9 mouse cellular contexts compared by ENCODE assay signal in genomic region chr2:29971838-29972635, GRCm38 (mm10). TPM values are rescaled to one million over a fixed set of nuclear protein-coding genes. Genes with fewer than 3 reads are reported as not detected.
DNase-seq lines count a peak whose midpoint lies in the region; ATAC-seq and TF ChIP-seq lines count a peak whose summit lies in the region.
"Had no signal": no experiment of that assay in that cellular context is flagged by ENCODE, and none has a peak within 500 bp of the region (broad histone marks: within the 10 kb centered on the region; RNA-seq: fewer than 3 reads in every experiment).

No protein-coding gene starts in this region.

- DNase-seq in frontal cortex, postnatal 25 days (ENCODE audit: low spot score in 2 of 2) = no peak
- DNase-seq in adrenal gland, postnatal 25 days = peak; percentile 86
- peak; percentile 29 to 45 for DNase-seq in gastrocnemius, adult 8-10 months (ENCODE audit: low spot score in 2 of 2)
- peak; percentile 57 to 65 (median 62) for DNase-seq in liver, embryonic 14.5 days (ENCODE audit: low read depth in 3 of 3, low spot score in 3 of 3)
- no peak for DNase-seq in thymus, adult 2 months

- H3K9ac ChIP-seq in intestine, postnatal 0 days (ENCODE audit: low read depth, low read length) = no peak overlapping the region
- H3K9ac ChIP-seq in liver, embryonic 14.5 days (replicated peaks) = no peak overlapping the region
- H3K9ac ChIP-seq in stomach, embryonic 15.5 days = no peak overlapping the region
- H3K9ac ChIP-seq: neural tube, embryonic 12.5 days had no signal

- WGBS in intestine, postnatal 0 days = 57% methylated on average over 9 of the region's 9 CpGs
- 35% methylated on average over 9 of the region's 9 CpGs for WGBS in liver, embryonic 14.5 days (ENCODE audit: insufficient replicate concordance)
- 64% methylated on average over 9 of the region's 9 CpGs for WGBS in stomach, embryonic 15.5 days
- WGBS in thymus, adult 2 months = 91% methylated on average over 9 of the region's 9 CpGs

- H3K27me3 ChIP-seq in intestine, postnatal 0 days (replicated peaks; ENCODE audit: control insufficient read depth, insufficient read depth, low read length) = no peaks in the 10 kb centered on the region
- H3K27me3 ChIP-seq in liver, embryonic 14.5 days (ENCODE audit: control insufficient read depth, insufficient read depth, low read length) = peaks cover 15% of the 10 kb centered on the region
- no peaks in the 10 kb centered on the region for H3K27me3 ChIP-seq in stomach, embryonic 15.5 days (replicated peaks)
- H3K27me3 ChIP-seq in thymus, adult 2 months (ENCODE audit: control insufficient read depth, insufficient read depth, low read length) = no peaks in the 10 kb centered on the region
- H3K27me3 ChIP-seq: neural tube, embryonic 12.5 days had no signal

- TF ChIP-seq POLR2A in thymus, adult 2 months (IDR thresholded peaks at IDR 0.05; ENCODE audit: control insufficient read depth, extremely low read depth, insufficient read depth, low read length, poor library complexity) = no peak

- H3K9me3 ChIP-seq in intestine, postnatal 0 days (ENCODE audit: control insufficient read depth) = no peaks in the 10 kb centered on the region
- no peaks in the 10 kb centered on the region for H3K9me3 ChIP-seq in liver, embryonic 14.5 days (ENCODE audit: control insufficient read depth, low read length)
- no peaks in the 10 kb centered on the region for H3K9me3 ChIP-seq in stomach, embryonic 15.5 days
- H3K9me3 ChIP-seq: neural tube, embryonic 12.5 days had no signal

- peak overlapping the region; percentile 54 for H3K27ac ChIP-seq in intestine, postnatal 0 days (ENCODE audit: low read depth, low read length)
- no peak overlapping the region for H3K27ac ChIP-seq in liver, embryonic 14.5 days
- peak overlapping the region; percentile 59 for H3K27ac ChIP-seq in stomach, embryonic 15.5 days
- H3K27ac ChIP-seq in thymus, adult 2 months (ENCODE audit: control insufficient read depth, insufficient read depth, low read length) = no peak overlapping the region
- H3K27ac ChIP-seq: neural tube, embryonic 12.5 days had no signal

- peaks cover 10% of the 10 kb centered on the region for H3K4me1 ChIP-seq in intestine, postnatal 0 days (replicated peaks; ENCODE audit: control insufficient read depth, insufficient read depth, low read length)
- peaks cover 3 to 14% of the 10 kb centered on the region in 2 experiments; a peak in 3 of 4 replicates for H3K4me1 ChIP-seq in liver, embryonic 14.5 days (replicated peaks; ENCODE audit: control insufficient read depth in 2 of 2, insufficient read depth in 2 of 2, low read length in 1 of 2)
- H3K4me1 ChIP-seq in stomach, embryonic 15.5 days = peaks cover 17% of the 10 kb centered on the region
- no peaks in the 10 kb centered on the region; the same call in 1 of the 2 replicates for H3K4me1 ChIP-seq in thymus, adult 2 months (replicated peaks; ENCODE audit: control insufficient read depth, insufficient read depth, low read length)

- TF ChIP-seq CTCF in intestine, postnatal 0 days (IDR thresholded peaks at IDR 0.05; ENCODE audit: low read depth) = no peak
- TF ChIP-seq CTCF in liver, embryonic 14.5 days (IDR thresholded peaks at IDR 0.05; ENCODE audit: low read depth) = no peak
- no peak for TF ChIP-seq CTCF in thymus, adult 2 months (IDR thresholded peaks at IDR 0.05; ENCODE audit: borderline replicate concordance, control insufficient read depth, extremely low read depth, insufficient read depth, low read length, poor library complexity)

- TF ChIP-seq EP300 in liver, embryonic 14.5 days (IDR thresholded peaks at IDR 0.05; ENCODE audit: low read depth) = peak; percentile 75

- 0 out of 2 replicates have a peak overlapping the region, but pooled peaks have one; percentile 3 for H3K4me2 ChIP-seq in intestine, postnatal 0 days (replicated peaks; ENCODE audit: low read depth)
- H3K4me2 ChIP-seq in liver, embryonic 14.5 days (ENCODE audit: low read depth) = no peak overlapping the region
- H3K4me2 ChIP-seq in stomach, embryonic 15.5 days = no peak overlapping the region
- H3K4me2 ChIP-seq: neural tube, embryonic 12.5 days had no signal

- no peak overlapping the region for H3K4me3 ChIP-seq in intestine, postnatal 0 days (ENCODE audit: low read depth, low read length)
- no peak overlapping the region for H3K4me3 ChIP-seq in liver, embryonic 14.5 days (ENCODE audit: insufficient read depth in 1 of 2, low read depth in 2 of 2, low read length in 2 of 2)
- no peak overlapping the region for H3K4me3 ChIP-seq in stomach, embryonic 15.5 days (replicated peaks)
- no peak overlapping the region for H3K4me3 ChIP-seq in thymus, adult 2 months (ENCODE audit: control insufficient read depth, insufficient read depth, low read length)
- H3K4me3 ChIP-seq: neural tube, embryonic 12.5 days had no signal

- peak; percentile 22; the same call in 1 of the 2 replicates for ATAC-seq in frontal cortex, adult (ENCODE audit: low TSS enrichment)
- ATAC-seq in intestine, postnatal 0 days = 0 out of 2 replicates have a peak, but pooled peaks have one; percentile 43
- ATAC-seq in liver, embryonic 14.5 days (ENCODE audit: insufficient read depth) = peak; percentile 68
- no peak for ATAC-seq in stomach, embryonic 15.5 days (ENCODE audit: insufficient read depth, low FRiP score, low read depth)

- peaks cover 15% of the 10 kb centered on the region for H3K36me3 ChIP-seq in intestine, postnatal 0 days (ENCODE audit: control insufficient read depth, insufficient read depth)
- no peaks in the 10 kb centered on the region for H3K36me3 ChIP-seq in liver, embryonic 14.5 days (replicated peaks; ENCODE audit: control insufficient read depth, insufficient read depth, low read depth)
- H3K36me3 ChIP-seq in stomach, embryonic 15.5 days = no peaks in the 10 kb centered on the region
- no peaks in the 10 kb centered on the region for H3K36me3 ChIP-seq in thymus, adult 2 months (ENCODE audit: control insufficient read depth, insufficient read depth, low read length)

RNA-seq across cellular contexts. Expression of gene Sptan1, which starts 6.7 kb away (rescaled TPM):
- total RNA-seq in adrenal gland, postnatal 25 days (2021) = 206 and 225 TPM in 2 replicates
- 10 to 100 TPM; 29.2 to 43.7 (median 36.4) TPM for total RNA-seq in gastrocnemius, adult 8-10 months (2022)
- 58.6 and 60.9 TPM in 2 replicates for polyA plus RNA-seq in intestine, postnatal 0 days (2015; fragmentation: Nextera tagmentation; extraction: Ambion mirVana)
- polyA plus RNA-seq in liver, embryonic 14.5 days (2012; rRNA removed) = 11.5 and 21.1 TPM in 2 replicates
- 14.5 and 14.6 TPM in 2 replicates for polyA plus RNA-seq in liver, embryonic 14.5 days (2014; fragmentation: Nextera tagmentation; extraction: Ambion mirVana)
- 74.3 and 78.5 TPM in 2 replicates for polyA plus RNA-seq in stomach, embryonic 15.5 days (2015; fragmentation: Nextera tagmentation; extraction: Ambion mirVana)
- 161 and 168 TPM in 2 replicates for polyA plus RNA-seq in thymus, adult 2 months (2012; rRNA removed)

RNA-seq across cellular contexts. Expression of gene Gle1, which starts 36.8 kb away (rescaled TPM):
- total RNA-seq in adrenal gland, postnatal 25 days (2021) = 39.1 and 41.9 TPM in 2 replicates
- total RNA-seq in gastrocnemius, adult 8-10 months (2022) = 10 to 100 TPM; 20.1 to 27.0 (median 22.9) TPM
- polyA plus RNA-seq in intestine, postnatal 0 days (2015; fragmentation: Nextera tagmentation; extraction: Ambion mirVana) = 14.3 and 14.5 TPM in 2 replicates
- 11.2 and 13.5 TPM in 2 replicates for polyA plus RNA-seq in liver, embryonic 14.5 days (2012; rRNA removed)
- 17.6 and 20.5 TPM in 2 replicates for polyA plus RNA-seq in liver, embryonic 14.5 days (2014; fragmentation: Nextera tagmentation; extraction: Ambion mirVana)
- polyA plus RNA-seq in stomach, embryonic 15.5 days (2015; fragmentation: Nextera tagmentation; extraction: Ambion mirVana) = 49.3 and 51.8 TPM in 2 replicates
- polyA plus RNA-seq in thymus, adult 2 months (2012; rRNA removed) = 36.6 and 38.4 TPM in 2 replicates

Comparison
In these comparisons a context has a peak if more than half of its experiments do, and no peak if none do; other contexts are left out.
1. DNase-seq: peak in adrenal gland, postnatal 25 days (single experiment), gastrocnemius, adult 8-10 months (2 of 2) and liver, embryonic 14.5 days (3 of 3); none in frontal cortex, postnatal 25 days (0 of 2) and thymus, adult 2 months (single experiment).
2. H3K27ac ChIP-seq: peak in intestine, postnatal 0 days (single experiment) and stomach, embryonic 15.5 days (single experiment); none in liver, embryonic 14.5 days (single experiment) and thymus, adult 2 months (single experiment).